Mouse (Mus musculus) limb, embryonic 14.5 days (tissue): ENCODE measurements at regions not wholly inside any gene's neighbourhood (a gene's known extent, or its start where the extent isn't known, plus 50 kb on each side); places are given as distances from the start of the nearest gene placed in this dataset.

ENCODE experiments used
- ATAC-seq: fragments of 200-750 bp; cut with Nextera tagmentation; 2 replicates; pipeline ENCODE4 v1.8.0; 2017; ENCODE audit warnings: low read depth, moderate number of reproducible peaks, moderate TSS enrichment; ENCODE audit not compliant: low FRiP score
- DNase-seq: peaks from one replicate; pipeline ENCODE4 v3.0.0-alpha.2; 2015; ENCODE audit warnings: low spot score
- H3K27ac ChIP-seq: fragments of 300-500 bp; sonication (generic); replicated peaks from 2 replicates; pipeline ENCODE4 v1.5.1; 2014; ENCODE audit warnings: low read depth, mild to moderate bottlenecking, low read length, moderate library complexity, mixed read lengths
- H3K27me3 ChIP-seq: fragments of 300-500 bp; sonication (generic); 2 replicates; pipeline ENCODE4 v1.6.1; 2014; ENCODE audit warnings: low read length, mixed read lengths; ENCODE audit not compliant: control insufficient read depth, insufficient read depth
- H3K36me3 ChIP-seq: fragments of 300-500 bp; sonication (generic); 2 replicates; pipeline ENCODE4 v1.6.1; 2014; ENCODE audit warnings: mild to moderate bottlenecking, low read length, moderate library complexity, mixed read lengths; ENCODE audit not compliant: control insufficient read depth, insufficient read depth
- H3K4me1 ChIP-seq: fragments of 300-500 bp; sonication (generic); 2 replicates; pipeline ENCODE4 v1.6.1; 2014; ENCODE audit warnings: antibody characterized with exemption, low read length, mixed read lengths; ENCODE audit not compliant: control insufficient read depth, insufficient read depth
- H3K4me2 ChIP-seq: fragments of 300-500 bp; sonication (generic); replicated peaks from 2 replicates; pipeline ENCODE4 v1.6.1; 2014; ENCODE audit warnings: low read depth, mild to moderate bottlenecking, low read length, moderate library complexity; ENCODE audit not compliant: severe bottlenecking
- H3K4me3 ChIP-seq: fragments of 300-500 bp; sonication (generic); replicated peaks from 2 replicates; pipeline ENCODE4 v1.5.1; 2014; ENCODE audit warnings: low read length
- H3K9ac ChIP-seq: fragments of 300-500 bp; sonication (generic); 2 replicates; pipeline ENCODE4 v1.6.1; 2014; ENCODE audit warnings: mild to moderate bottlenecking, low read depth, low read length, moderate library complexity; ENCODE audit not compliant: severe bottlenecking
- H3K9me3 ChIP-seq: fragments of 300-500 bp; sonication (generic); 2 replicates; pipeline ENCODE4 v1.6.1; 2016; ENCODE audit warnings: low read length; ENCODE audit not compliant: control insufficient read depth
- POLR2A ChIP-seq: fragments of 200-500 bp; IDR thresholded peaks from 2 replicates; pipeline ENCODE4 v1.8.0; 2012; ENCODE audit warnings: inconsistent platforms, mild to moderate bottlenecking, moderate library complexity, borderline replicate concordance; ENCODE audit not compliant: insufficient read depth, insufficient read length; ENCODE audit errors: extremely low read depth
- WGBS: fragments of 180-500 bp; shearing (Covaris S2); extraction: QIAGEN DNeasy Blood & Tissue Kit; methylation state at CpG from one replicate; pipeline ENCODE4 v1.1.7; 2014; 5-methylcytosine and 5-hydroxymethylcytosine counted together

- ATAC-seq (no peak), DNase-seq (no peak)
- Histone ChIP-seq H3K4me3 (no peak overlapping the region), H3K36me3 (no peaks in the 10 kb centered on the region), H3K4me2 (no peak overlapping the region), H3K4me1 (no peaks in the 10 kb centered on the region), H3K9ac (no peak overlapping the region), H3K27me3 (no peaks in the 10 kb centered on the region), H3K9me3 (no peaks in the 10 kb centered on the region), H3K27ac (no peak overlapping the region)
- no peak for TF ChIP-seq POLR2A
- WGBS = 84% methylated on average over 8 of the region's 8 CpGs
These were observed 206.3 kb upstream of the Adgrl2 start for GRCm38 (mm10) chr3:149196477-149197185.

DNA sequence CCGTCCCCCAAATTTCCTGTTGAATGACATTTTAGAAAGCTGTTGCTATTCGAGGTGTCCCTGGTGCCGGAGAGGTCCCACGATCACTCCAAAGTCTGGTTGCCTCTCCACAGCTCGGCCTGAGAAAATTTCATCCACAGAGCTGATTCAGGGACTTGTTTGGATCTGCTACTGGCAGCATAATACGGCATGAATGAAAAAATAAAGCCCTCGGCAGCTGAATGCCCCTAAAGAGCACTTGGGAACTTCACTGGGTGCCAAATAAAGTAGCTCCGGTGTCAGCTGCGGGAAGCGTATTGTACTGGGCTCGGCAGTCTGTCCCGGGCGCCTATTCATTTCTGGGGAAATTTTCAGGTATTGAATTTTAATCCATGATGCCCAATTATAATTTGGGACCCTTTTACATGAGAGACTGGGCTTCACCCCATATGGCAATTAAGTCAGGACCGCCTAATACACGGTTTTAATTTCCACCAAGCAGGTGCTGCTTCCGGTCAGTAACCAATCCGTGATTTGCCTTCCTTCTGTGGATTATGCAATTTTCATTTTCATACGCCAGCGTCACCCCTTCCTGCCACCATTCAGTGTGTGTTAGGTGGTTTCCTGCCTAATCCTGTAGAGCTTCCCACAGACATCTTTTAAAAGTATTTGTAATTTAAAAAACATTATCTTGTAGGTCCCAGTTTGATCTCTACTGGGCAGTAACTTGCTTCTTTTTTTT lies 200.7 kb upstream of the Adgrl2 start:
- WGBS = 52% methylated on average over 19 of the region's 19 CpGs
- no peak overlapping the region for H3K4me3 ChIP-seq
- DNase-seq (no peak), ATAC-seq (no peak)
- H3K9ac ChIP-seq = no peak overlapping the region
- no peak for TF ChIP-seq POLR2A
- H3K4me2 ChIP-seq = no peak overlapping the region
- no peaks in the 10 kb centered on the region for H3K27me3 ChIP-seq
- no peak overlapping the region for H3K27ac ChIP-seq
- H3K9me3 ChIP-seq = no peaks in the 10 kb centered on the region
- peaks cover 2% of the 10 kb centered on the region; the same call in 1 of the 2 replicates for H3K4me1 ChIP-seq
- no peaks in the 10 kb centered on the region for H3K36me3 ChIP-seq

DNA sequence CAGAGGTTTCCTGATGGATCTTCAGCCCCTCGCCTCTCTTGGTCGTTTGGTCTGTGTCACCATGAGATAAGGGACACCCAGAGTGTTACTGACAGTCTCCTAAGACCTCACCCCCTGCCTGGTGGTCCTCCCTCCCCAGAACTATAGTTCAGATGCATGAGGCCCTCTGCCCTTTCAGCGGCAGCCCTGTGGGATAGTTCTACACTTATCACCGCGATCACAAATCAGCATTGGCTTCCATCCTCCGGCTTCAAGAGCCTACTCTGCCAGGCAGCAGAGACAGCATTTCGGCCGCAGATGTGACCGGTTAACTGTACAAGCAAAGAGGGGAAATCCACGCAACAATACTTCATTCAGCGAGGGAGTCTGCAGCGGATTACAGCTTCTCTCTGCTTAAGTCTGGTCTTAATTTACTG lies 193.8 kb upstream of the Adgrl2 start:
- H3K27ac ChIP-seq = no peak overlapping the region
- no peak overlapping the region for H3K4me3 ChIP-seq
- no peaks in the 10 kb centered on the region for H3K36me3 ChIP-seq
- H3K9me3 ChIP-seq = no peaks in the 10 kb centered on the region
- 15% methylated on average over 12 of the region's 12 CpGs for WGBS
- DNase-seq (peak; percentile 57), ATAC-seq (no peak; the same call in 1 of the 2 replicates)
- H3K4me1 ChIP-seq = peaks cover 5% of the 10 kb centered on the region
- H3K4me2 ChIP-seq = peak overlapping the region; percentile 36
- H3K27me3 ChIP-seq = no peaks in the 10 kb centered on the region
- TF ChIP-seq POLR2A = no peak
- 0 out of 2 replicates have a peak overlapping the region, but pooled peaks have one; percentile 1 for H3K9ac ChIP-seq

DNA sequence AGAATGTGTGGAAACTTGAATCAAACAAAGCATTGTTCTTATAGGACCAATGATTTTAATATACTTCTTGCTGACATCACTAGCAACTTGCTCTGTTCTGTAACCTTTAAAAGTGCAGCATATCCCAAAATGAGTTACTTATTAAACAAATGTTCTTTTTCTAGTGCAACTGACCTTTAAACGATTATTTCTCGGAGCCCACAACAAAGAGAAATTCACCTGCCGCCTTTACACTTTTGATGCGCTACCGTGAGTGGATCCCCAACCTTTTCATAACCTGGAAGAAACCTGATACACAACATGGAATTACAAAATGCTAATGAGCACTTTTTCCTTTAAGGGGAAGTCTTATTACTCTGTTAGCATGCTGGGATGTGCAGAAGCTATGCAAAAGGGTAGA lies 191.7 kb upstream of the Adgrl2 start:
- Histone ChIP-seq H3K4me3 (no peak overlapping the region), H3K4me2 (no peak overlapping the region)
- WGBS = 85% methylated on average over 5 of the region's 5 CpGs

DNA sequence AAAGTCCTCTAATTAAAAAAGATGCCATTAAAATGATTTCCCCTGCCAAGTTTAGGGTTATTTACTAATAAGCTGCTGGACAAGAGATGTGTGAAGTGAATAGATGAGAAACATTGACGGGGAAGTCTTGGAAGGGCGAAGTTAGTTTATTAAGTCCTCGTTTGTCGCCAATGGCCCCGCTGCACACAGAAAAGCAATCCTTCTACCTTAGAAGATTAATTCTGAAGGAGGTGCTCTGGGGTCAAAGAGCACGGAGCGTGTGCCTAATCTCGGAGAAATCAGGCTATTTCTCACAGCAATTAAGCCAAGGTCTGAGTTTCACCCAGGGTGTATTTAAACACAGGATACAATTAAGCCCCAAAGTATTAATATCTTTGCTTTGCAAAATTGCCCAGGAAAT lies 189.8 kb upstream of the Adgrl2 start:
- no peak for DNase-seq
- 17% methylated on average over 8 of the region's 8 CpGs for WGBS
- H3K9me3 ChIP-seq = no peaks in the 10 kb centered on the region

More for the DNA sequence above, 191.7 kb upstream of the Adgrl2 start:
- peaks cover 5% of the 10 kb centered on the region for H3K4me1 ChIP-seq
- no peak overlapping the region for H3K9ac ChIP-seq
- H3K27ac ChIP-seq = no peak overlapping the region
- H3K36me3 ChIP-seq = no peaks in the 10 kb centered on the region
- no peaks in the 10 kb centered on the region for H3K27me3 ChIP-seq
- no peak for ATAC-seq
- H3K9me3 ChIP-seq = no peaks in the 10 kb centered on the region
- no peak for DNase-seq
- no peak for TF ChIP-seq POLR2A

More for the DNA sequence above, 189.8 kb upstream of the Adgrl2 start:
- H3K9ac ChIP-seq = no peak overlapping the region
- peaks cover 5% of the 10 kb centered on the region for H3K4me1 ChIP-seq
- TF ChIP-seq POLR2A = no peak
- no peaks in the 10 kb centered on the region for H3K36me3 ChIP-seq
- no peak overlapping the region; the same call in 1 of the 2 replicates for H3K4me2 ChIP-seq
- ATAC-seq = no peak
- H3K4me3 ChIP-seq = no peak overlapping the region
- no peaks in the 10 kb centered on the region for H3K27me3 ChIP-seq
- no peak overlapping the region for H3K27ac ChIP-seq
